Mouse (Mus musculus) granulocyte monocyte progenitor cell, adult 5-6 weeks (primary cell): ENCODE results near the gene 4921539E11Rik. TPM values are rescaled to one million over a fixed set of nuclear protein-coding genes. Genes with fewer than 3 reads are reported as not detected.

Experiments used
- total RNA-seq, 2 experiments: library from RNA; stranded (forward) in 1 of 2; stranded (reverse) in 1 of 2; fragments of 200-712, 200-1000 nt in 1 of 2; fragments of >200 nt in 1 of 2; fragmentation: Nextera tagmentation in 1 of 2; gene quantifications; 2 replicates each; pipeline ENCODE4 v1.2.3; 2014 to 2017

Gene 4921539E11Rik
- total RNA-seq, 2 experiments from 2014 or later = not detected

Other genes starting within 250 kb of the 4921539E11Rik start
- 50.9 and 69.9 TPM in 2 replicates for gene Mier1, start 176.5 kb downstream of the 4921539E11Rik start, total RNA-seq (2014; fragmentation: Nextera tagmentation)
- gene Mier1, start 176.5 kb downstream of the 4921539E11Rik start, total RNA-seq (2017) = 60.5 and 63.6 TPM in 2 replicates
- gene Wdr78, start 176.3 kb downstream of the 4921539E11Rik start, total RNA-seq (2014; fragmentation: Nextera tagmentation) = 1.7 and 8.1 TPM in 2 replicates
- 1.2 and 1.7 TPM in 2 replicates for gene Wdr78, start 176.3 kb downstream of the 4921539E11Rik start, total RNA-seq (2017)
- gene Slc35d1, start 75.7 kb downstream of the 4921539E11Rik start, total RNA-seq (2014; fragmentation: Nextera tagmentation) = 14.2 and 20.6 TPM in 2 replicates
- gene Slc35d1, start 75.7 kb downstream of the 4921539E11Rik start, total RNA-seq (2017) = 5.0 and 5.6 TPM in 2 replicates
- gene Oma1, start 22.9 kb upstream of the 4921539E11Rik start, total RNA-seq (2014; fragmentation: Nextera tagmentation) = 18.2 and 20.6 TPM in 2 replicates
- 54.6 and 71.3 TPM in 2 replicates for gene Oma1, start 22.9 kb upstream of the 4921539E11Rik start, total RNA-seq (2017)